Mouse (Mus musculus) myocyte (in vitro differentiated cells): ENCODE results near the gene Slamf7.

ENCODE experiments used
- CEBPB ChIP-seq: IDR thresholded peaks from 2 replicates; pipeline ENCODE4 v1.6.1; 2011; ENCODE audit warnings: mild to moderate bottlenecking, moderate library complexity; ENCODE audit not compliant: poor library complexity, insufficient read depth, severe bottlenecking
- MAX ChIP-seq: IDR thresholded peaks from one replicate; pipeline ENCODE4 v1.6.1; 2011; ENCODE audit warnings: low read depth, mild to moderate bottlenecking, control low read depth
- MYOG ChIP-seq, 3 experiments: IDR thresholded peaks; one replicate each; pipeline ENCODE4 v1.6.1; 2011; ENCODE audit warnings: control low read depth in 2 of 3, low read depth in 2 of 3, mild to moderate bottlenecking in 2 of 3; ENCODE audit not compliant: insufficient read length in 2 of 3, control insufficient read depth in 1 of 3, insufficient read depth in 1 of 3
- POLR2A ChIP-seq: IDR thresholded peaks from one replicate; pipeline ENCODE4 v1.6.1; 2011; ENCODE audit warnings: low read depth, mild to moderate bottlenecking, control low read depth, moderate library complexity; ENCODE audit not compliant: insufficient read length
- SRF ChIP-seq: IDR thresholded peaks from one replicate; pipeline ENCODE4 v1.6.1; 2011; ENCODE audit warnings: low read depth; ENCODE audit not compliant: control insufficient read depth, insufficient read length
- TCF12 ChIP-seq: IDR thresholded peaks from one replicate; pipeline ENCODE4 v1.6.1; 2011; ENCODE audit warnings: mild to moderate bottlenecking, control low read depth; ENCODE audit not compliant: poor library complexity, insufficient read depth, severe bottlenecking
- TCF3 ChIP-seq: IDR thresholded peaks from one replicate; pipeline ENCODE4 v1.6.1; 2011; ENCODE audit warnings: low read depth, control low read depth; ENCODE audit not compliant: insufficient read length
- USF1 ChIP-seq: IDR thresholded peaks from one replicate; pipeline ENCODE4 v1.6.1; 2011; ENCODE audit warnings: low read depth, mild to moderate bottlenecking, control low read depth, moderate library complexity

- no peak for TF ChIP-seq POLR2A
- no peak for TF ChIP-seq MYOG (IDR thresholded peaks at IDR 0.05; ENCODE audit: control insufficient read depth in 1 of 3, insufficient read depth in 1 of 3, insufficient read length in 2 of 3, low read depth in 2 of 3)
- no peak for TF ChIP-seq MAX
- TF ChIP-seq SRF = no peak
- no peak for TF ChIP-seq CEBPB
- no peak for TF ChIP-seq TCF3
- no peak for TF ChIP-seq TCF12
- TF ChIP-seq USF1 = no peak
These were observed 42.8 kb downstream of the Slamf7 start for GRCm38 (mm10) chr1:171610026-171610425.
